Mouse (Mus musculus): ENCODE results near the gene Pwwp2a. TPM values are rescaled to one million over a fixed set of nuclear protein-coding genes. Genes with fewer than 3 reads are reported as not detected.
A peak's percentile ranks its signal among the peaks of the same experiment; 100 is the strongest.

The Pwwp2a gene
- polyA plus RNA-seq, 1 experiment from 2014 or later = 12.8 TPM

DNA sequence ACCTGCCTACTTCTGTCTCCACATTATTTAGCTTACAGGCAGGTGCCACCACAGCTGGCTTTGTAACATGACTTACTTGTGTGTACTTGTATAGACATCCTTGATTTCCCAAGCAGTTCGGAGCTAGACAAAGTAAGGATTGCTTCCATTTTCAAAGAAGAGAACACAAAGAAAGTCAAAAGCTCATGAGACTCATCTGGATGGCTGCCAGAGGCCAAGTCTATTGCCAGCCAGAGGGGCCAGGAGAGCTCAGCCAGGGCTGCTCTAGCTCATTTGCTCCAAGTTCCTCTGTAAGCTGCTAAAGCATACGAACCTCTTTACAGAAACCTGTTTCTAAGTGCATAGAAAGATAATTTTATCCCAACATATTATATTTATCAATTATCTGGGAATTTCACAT is 76.6 kb downstream of the Pwwp2a start:
- H3K36me3 ChIP-seq (ENCODE audit: inconsistent target) = no peaks in the 10 kb centered on the region
- no peak overlapping the region for H3K4me3 ChIP-seq (ENCODE audit: inconsistent target)
- no peak overlapping the region for H3K27ac ChIP-seq
- 100% methylated on average over 1 of the region's 2 CpGs for WGBS (ENCODE audit: missing documents)
- no peaks in the 10 kb centered on the region for H3K79me2 ChIP-seq (ENCODE audit: inconsistent target)

DNA sequence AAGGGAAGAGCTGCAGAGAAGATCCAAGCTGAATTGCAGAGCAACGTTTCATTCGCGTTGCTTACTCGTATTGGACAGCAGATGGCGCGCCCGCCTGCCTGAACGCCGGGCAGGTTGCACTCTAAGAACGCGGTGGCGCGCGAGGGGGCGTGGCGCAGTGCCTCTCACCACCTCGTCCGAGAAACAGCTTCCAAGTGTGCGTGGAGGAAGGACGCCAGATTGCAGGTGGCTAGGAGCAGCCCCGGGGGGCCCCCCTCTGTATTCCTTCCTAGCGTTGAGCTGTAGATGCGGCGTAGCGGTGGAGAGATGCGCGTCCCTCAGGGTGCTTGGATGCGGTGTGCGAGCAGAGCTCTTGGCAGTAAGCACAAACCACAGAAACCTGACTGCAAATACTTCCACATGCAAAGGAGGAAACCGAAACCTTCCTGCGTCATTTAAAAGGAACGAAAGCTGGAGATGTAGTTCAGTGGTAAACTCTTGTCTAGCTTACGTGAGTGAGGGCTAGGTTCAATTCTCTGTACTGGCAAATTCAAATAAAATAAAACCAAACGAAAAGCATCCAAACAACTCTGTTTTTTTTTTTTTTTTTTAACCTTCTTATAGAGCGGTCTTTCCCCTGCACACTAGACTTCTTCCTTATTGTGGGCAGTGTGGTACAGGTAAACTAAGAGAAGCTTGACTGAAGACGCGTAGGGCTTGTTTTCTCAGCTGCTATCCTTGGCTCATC is 85.3 kb downstream of the Pwwp2a start:
- Histone ChIP-seq H3K79me2 (ENCODE audit: inconsistent target) (no peaks in the 10 kb centered on the region), H3K27ac (no peak overlapping the region), H3K4me3 (ENCODE audit: inconsistent target) (peak overlapping the region; percentile 13; the same call in 1 of the 2 replicates), H3K36me3 (ENCODE audit: inconsistent target) (no peaks in the 10 kb centered on the region)
- WGBS (ENCODE audit: missing documents) = under 1% methylated on average over 37 of the region's 37 CpGs

DNA sequence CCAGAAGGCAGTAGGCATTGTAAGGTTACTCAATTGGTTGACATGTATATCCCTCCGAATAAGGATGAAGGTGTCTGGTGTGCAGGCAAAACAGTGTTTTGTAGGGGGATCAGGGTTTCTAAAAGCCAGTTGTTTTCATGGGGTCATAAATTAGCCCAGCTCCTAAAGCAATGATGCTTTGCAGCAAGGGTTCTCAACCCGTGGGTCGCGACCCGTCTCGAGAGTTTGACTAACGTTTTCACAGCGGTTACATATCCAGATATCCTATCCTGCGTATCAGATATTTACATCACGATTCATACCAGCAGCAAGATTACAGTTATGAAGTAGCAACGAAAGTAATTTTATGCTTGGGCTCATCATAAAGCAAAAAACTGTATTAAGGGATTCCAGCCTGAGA is 86.0 kb downstream of the Pwwp2a start:
- H3K36me3 ChIP-seq (ENCODE audit: inconsistent target) = no peaks in the 10 kb centered on the region
- no peaks in the 10 kb centered on the region for H3K79me2 ChIP-seq (ENCODE audit: inconsistent target)
- H3K4me3 ChIP-seq (ENCODE audit: inconsistent target) = no peak overlapping the region
- no peak overlapping the region for H3K27ac ChIP-seq
- 75% methylated on average over 11 of the region's 11 CpGs for WGBS (ENCODE audit: missing documents)

DNA sequence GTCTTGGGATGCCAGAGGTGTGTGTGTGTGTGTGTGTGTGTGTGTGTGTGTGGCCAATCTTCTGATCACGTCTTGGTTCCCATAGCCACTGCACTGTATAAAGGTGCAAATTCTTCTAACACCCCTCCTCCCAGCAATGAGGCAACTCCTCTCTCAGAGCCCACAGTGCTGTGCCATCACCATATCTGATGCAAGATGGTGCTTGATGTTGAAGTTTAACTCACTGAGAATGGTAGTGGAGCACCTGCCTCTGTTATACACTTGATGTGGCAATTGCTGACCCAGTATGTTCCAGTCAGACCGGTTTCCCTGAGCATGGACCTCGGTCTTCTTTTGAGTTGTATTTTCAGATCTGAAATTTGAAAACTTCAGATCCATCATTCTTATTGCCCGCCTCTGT is 88.3 kb downstream of the Pwwp2a start:
- no peaks in the 10 kb centered on the region for H3K79me2 ChIP-seq (ENCODE audit: inconsistent target)
- H3K36me3 ChIP-seq (ENCODE audit: inconsistent target) = no peaks in the 10 kb centered on the region
- WGBS (ENCODE audit: missing documents) = 92% methylated on average over 4 of the region's 4 CpGs
- H3K4me3 ChIP-seq (ENCODE audit: inconsistent target) = no peak overlapping the region
- H3K27ac ChIP-seq = no peak overlapping the region

Other genes starting within 250 kb of the Pwwp2a start
- gene Slu7, start 248.3 kb upstream of the Pwwp2a start, polyA plus RNA-seq (2018) = 42.4 to 90.8 TPM (median 47.7 TPM) in 3 replicates
- gene C1qtnf2, start 207.7 kb upstream of the Pwwp2a start, polyA plus RNA-seq (2018) = not detected in 3 replicates
- 0.04 TPM in 1 of 3 replicates, not detected in the others for gene Ccnjl, start 153.2 kb upstream of the Pwwp2a start, polyA plus RNA-seq (2018)
- not detected in 3 replicates for gene 4933415A04Rik, start 95.0 kb upstream of the Pwwp2a start, polyA plus RNA-seq (2018)
- gene Fabp6, start 80.5 kb upstream of the Pwwp2a start, polyA plus RNA-seq (2018) = not detected in 3 replicates
- gene Ttc1, start 66.0 kb downstream of the Pwwp2a start, polyA plus RNA-seq (2018) = 55.8 to 95.0 TPM (median 62.2 TPM) in 3 replicates
- 0.10 TPM in 1 of 3 replicates, not detected in the others for gene Adra1b, start 219.2 kb downstream of the Pwwp2a start, polyA plus RNA-seq (2018)